Mouse (Mus musculus) limb, embryonic 14.5 days (tissue): ENCODE data around the gene Furin. TPM values are rescaled to one million over a fixed set of nuclear protein-coding genes. Genes with fewer than 3 reads are reported as not detected.
A peak's percentile ranks its signal among the peaks of the same experiment; 100 is the strongest.

Experiments
- ATAC-seq: fragments of 200-750 bp; cut with Nextera tagmentation; 2 replicates; pipeline ENCODE4 v1.8.0; 2017; ENCODE audit warnings: low read depth, moderate number of reproducible peaks, moderate TSS enrichment; ENCODE audit not compliant: low FRiP score
- DNase-seq: peaks from one replicate; pipeline ENCODE4 v3.0.0-alpha.2; 2015; ENCODE audit warnings: low spot score
- H3K27ac ChIP-seq: fragments of 300-500 bp; sonication (generic); replicated peaks from 2 replicates; pipeline ENCODE4 v1.5.1; 2014; ENCODE audit warnings: low read depth, mild to moderate bottlenecking, low read length, moderate library complexity, mixed read lengths
- H3K27me3 ChIP-seq: fragments of 300-500 bp; sonication (generic); 2 replicates; pipeline ENCODE4 v1.6.1; 2014; ENCODE audit warnings: low read length, mixed read lengths; ENCODE audit not compliant: control insufficient read depth, insufficient read depth
- H3K36me3 ChIP-seq: fragments of 300-500 bp; sonication (generic); 2 replicates; pipeline ENCODE4 v1.6.1; 2014; ENCODE audit warnings: mild to moderate bottlenecking, low read length, moderate library complexity, mixed read lengths; ENCODE audit not compliant: control insufficient read depth, insufficient read depth
- H3K4me1 ChIP-seq: fragments of 300-500 bp; sonication (generic); 2 replicates; pipeline ENCODE4 v1.6.1; 2014; ENCODE audit warnings: antibody characterized with exemption, low read length, mixed read lengths; ENCODE audit not compliant: control insufficient read depth, insufficient read depth
- H3K4me2 ChIP-seq: fragments of 300-500 bp; sonication (generic); replicated peaks from 2 replicates; pipeline ENCODE4 v1.6.1; 2014; ENCODE audit warnings: low read depth, mild to moderate bottlenecking, low read length, moderate library complexity; ENCODE audit not compliant: severe bottlenecking
- H3K4me3 ChIP-seq: fragments of 300-500 bp; sonication (generic); replicated peaks from 2 replicates; pipeline ENCODE4 v1.5.1; 2014; ENCODE audit warnings: low read length
- H3K9ac ChIP-seq: fragments of 300-500 bp; sonication (generic); 2 replicates; pipeline ENCODE4 v1.6.1; 2014; ENCODE audit warnings: mild to moderate bottlenecking, low read depth, low read length, moderate library complexity; ENCODE audit not compliant: severe bottlenecking
- H3K9me3 ChIP-seq: fragments of 300-500 bp; sonication (generic); 2 replicates; pipeline ENCODE4 v1.6.1; 2016; ENCODE audit warnings: low read length; ENCODE audit not compliant: control insufficient read depth
- POLR2A ChIP-seq: fragments of 200-500 bp; IDR thresholded peaks from 2 replicates; pipeline ENCODE4 v1.8.0; 2012; ENCODE audit warnings: inconsistent platforms, mild to moderate bottlenecking, moderate library complexity, borderline replicate concordance; ENCODE audit not compliant: insufficient read depth, insufficient read length; ENCODE audit errors: extremely low read depth
- WGBS: fragments of 180-500 bp; shearing (Covaris S2); extraction: QIAGEN DNeasy Blood & Tissue Kit; methylation state at CpG from one replicate; pipeline ENCODE4 v1.1.7; 2014; 5-methylcytosine and 5-hydroxymethylcytosine counted together
- polyA plus RNA-seq, 2 experiments: library from polyadenylated mRNA; depleted of rRNA in 1 of 2; stranded (reverse) in 1 of 2; unstranded in 1 of 2; fragments of >200 nt; fragmentation: Nextera tagmentation in 1 of 2; extraction: Ambion mirVana in 1 of 2; gene quantifications; 2 replicates each; pipeline versions ENCODE4 v1.2.1 to v1.2.3; 2012 to 2014

The Furin gene
- polyA plus RNA-seq, 2 experiments, result 17.0 to 40.5 TPM

DNA sequence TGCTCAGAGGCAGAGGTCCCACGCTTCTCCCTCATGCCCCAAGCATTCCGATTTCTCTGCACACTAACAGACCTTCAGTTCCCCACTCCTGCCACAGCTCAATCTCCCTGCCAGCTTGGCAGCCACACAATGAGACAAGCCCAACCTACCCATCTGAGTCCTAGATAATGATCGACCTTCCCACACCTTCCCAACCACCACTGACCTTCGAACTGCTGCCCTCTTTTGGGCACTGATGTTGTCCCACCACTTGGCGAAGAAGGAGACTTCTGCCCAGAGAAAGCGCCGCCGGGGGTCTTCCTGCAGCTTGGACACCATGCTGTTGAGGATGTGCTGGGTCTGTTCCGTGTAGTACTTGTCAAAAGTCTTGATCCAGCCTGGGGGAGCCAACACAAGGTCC is 37.2 kb downstream of the Furin start:
- Histone ChIP-seq H3K4me3 (no peak overlapping the region), H3K36me3 (peaks cover 49% of the 10 kb centered on the region), H3K27ac (no peak overlapping the region), H3K4me1 (peaks cover 12% of the 10 kb centered on the region), H3K27me3 (no peaks in the 10 kb centered on the region), H3K4me2 (no peak overlapping the region), H3K9me3 (no peaks in the 10 kb centered on the region), H3K9ac (no peak overlapping the region)
- no peak for TF ChIP-seq POLR2A
- no peak for ATAC-seq
- WGBS, result 91% methylated on average over 9 of the region's 9 CpGs
- DNase-seq, result no peak

GRCm38 (mm10) chr7:80367232-80367631 is 38.0 kb downstream of the Furin start:
- ATAC-seq, result no peak
- TF ChIP-seq POLR2A, result no peak
- no peaks in the 10 kb centered on the region for H3K27me3 ChIP-seq

GRCm38 (mm10) chr7:80365759-80366158 is 39.5 kb downstream of the Furin start:
- DNase-seq, result no peak
- WGBS, result 88% methylated on average over 2 of the region's 2 CpGs

More at GRCm38 (mm10) chr7:80367232-80367631, 38.0 kb downstream of the Furin start:
- H3K4me2 ChIP-seq, result no peak overlapping the region
- H3K4me1 ChIP-seq, result peaks cover 12% of the 10 kb centered on the region
- WGBS, result 98% methylated on average over 7 of the region's 7 CpGs
- no peak for DNase-seq
- H3K4me3 ChIP-seq, result no peak overlapping the region
- H3K9ac ChIP-seq, result no peak overlapping the region
- H3K9me3 ChIP-seq, result no peaks in the 10 kb centered on the region
- no peak overlapping the region for H3K27ac ChIP-seq
- H3K36me3 ChIP-seq, result peaks cover 57% of the 10 kb centered on the region

GRCm38 (mm10) chr7:80360435-80360834 is 44.8 kb downstream of the Furin start:
- no peak for TF ChIP-seq POLR2A
- Histone ChIP-seq H3K9ac (no peak overlapping the region), H3K4me2 (no peak overlapping the region), H3K9me3 (no peaks in the 10 kb centered on the region), H3K4me3 (no peak overlapping the region), H3K4me1 (no peaks in the 10 kb centered on the region), H3K36me3 (peaks cover 82% of the 10 kb centered on the region), H3K27ac (no peak overlapping the region), H3K27me3 (no peaks in the 10 kb centered on the region)
- no peak for ATAC-seq
- WGBS, result 57% methylated on average over 3 of the region's 3 CpGs
- DNase-seq, result no peak

More at GRCm38 (mm10) chr7:80365759-80366158, 39.5 kb downstream of the Furin start:
- no peak for ATAC-seq
- Histone ChIP-seq H3K4me2 (no peak overlapping the region), H3K9me3 (no peaks in the 10 kb centered on the region), H3K27me3 (no peaks in the 10 kb centered on the region), H3K36me3 (peaks cover 66% of the 10 kb centered on the region), H3K9ac (no peak overlapping the region), H3K27ac (no peak overlapping the region), H3K4me1 (peaks cover 12% of the 10 kb centered on the region), H3K4me3 (no peak overlapping the region)
- TF ChIP-seq POLR2A, result no peak

DNA sequence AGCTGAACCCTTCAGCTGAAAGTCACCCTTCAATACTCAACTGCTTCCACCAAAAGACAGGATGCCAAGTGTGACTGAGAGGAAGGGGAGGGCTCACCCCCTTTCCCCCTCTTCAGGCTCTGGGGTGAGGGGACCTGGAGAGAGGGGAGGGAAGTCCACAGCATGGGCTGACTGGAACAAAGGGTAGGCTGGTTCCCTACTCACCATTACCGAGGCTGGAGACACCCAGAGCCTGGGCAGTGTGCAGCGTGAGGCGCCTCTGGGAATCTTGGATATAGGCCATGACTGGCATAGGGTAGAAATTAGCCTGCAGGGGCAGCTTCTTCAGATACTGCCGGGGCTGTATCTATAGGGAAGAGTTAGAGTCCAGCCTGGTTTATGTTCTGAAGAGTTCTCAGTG is 47.2 kb downstream of the Furin start:
- Histone ChIP-seq H3K9me3 (no peaks in the 10 kb centered on the region), H3K36me3 (peaks cover 81% of the 10 kb centered on the region), H3K4me3 (no peak overlapping the region), H3K4me1 (no peaks in the 10 kb centered on the region), H3K9ac (no peak overlapping the region), H3K27ac (no peak overlapping the region), H3K4me2 (no peak overlapping the region), H3K27me3 (no peaks in the 10 kb centered on the region)
- no peak for TF ChIP-seq POLR2A
- ATAC-seq (no peak), DNase-seq (no peak)
- WGBS, result 80% methylated on average over 4 of the region's 4 CpGs

- H3K27me3 ChIP-seq, result no peaks in the 10 kb centered on the region
- H3K4me3 ChIP-seq, result no peak overlapping the region
- no peak overlapping the region for H3K9ac ChIP-seq
- peaks cover 81% of the 10 kb centered on the region for H3K36me3 ChIP-seq
- H3K4me1 ChIP-seq, result no peaks in the 10 kb centered on the region
- ATAC-seq, result peak; percentile 42; the same call in 1 of the 2 replicates
- H3K27ac ChIP-seq, result no peak overlapping the region
- no peaks in the 10 kb centered on the region for H3K9me3 ChIP-seq
- 84% methylated on average over 8 of the region's 8 CpGs for WGBS
- TF ChIP-seq POLR2A, result no peak
- H3K4me2 ChIP-seq, result no peak overlapping the region
- DNase-seq, result no peak
Observed at GRCm38 (mm10) chr7:80357156-80357555, 48.1 kb downstream of the Furin start.
